Mouse (Mus musculus) kidney, adult 2 months (tissue): Measurements from ENCODE around the gene Olfr374.

Experiments
- CTCF ChIP-seq: fragments of 200-500 bp; conservative IDR thresholded peaks from 2 replicates; pipeline ENCODE4 v1.5.1; 2011; ENCODE audit warnings: low read depth, mild to moderate bottlenecking, control low read depth, low read length, moderate library complexity, mixed read lengths; ENCODE audit not compliant: insufficient read depth, insufficient read length
- POLR2A ChIP-seq: fragments of 200-500 bp; IDR thresholded peaks from one replicate; pipeline ENCODE4 v1.6.1; 2011; ENCODE audit warnings: low read depth, low read length, control low read depth

GRCm38 (mm10) chr8:72133507-72133906 lies 26.7 kb downstream of the Olfr374 start:
- no peak for TF ChIP-seq POLR2A
- no peak for TF ChIP-seq CTCF
